Mouse (Mus musculus): Measurements from ENCODE around the gene Tuba1c. TPM values are rescaled to one million over a fixed set of nuclear protein-coding genes. Genes with fewer than 3 reads are reported as not detected.

Gene Tuba1c
- total RNA-seq, 2 experiments from 2014 or later, result 5.4 to 9.9 TPM

Small RNA genes within 50 kb of the gene (microRNA-seq; reads per million reads assigned to microRNA genes)
- not detected for gene Mir6960

Other genes starting within 250 kb of the Tuba1c start
- not detected for gene Wnt1, start 240.0 kb upstream of the Tuba1c start, total RNA-seq (2021)
- gene Ddn, start 220.4 kb upstream of the Tuba1c start, total RNA-seq (2021), result under 1 TPM; 0.36 to 0.57 TPM
- gene Prkag1, start 198.4 kb upstream of the Tuba1c start, total RNA-seq (2021), result 10 to 100 TPM; 48.1 to 49.6 TPM
- gene Kmt2d, start 158.7 kb upstream of the Tuba1c start, total RNA-seq (2021), result 10 to 100 TPM; 43.2 to 50.1 TPM
- 1 to 10 TPM; 1.3 TPM for gene Rhebl1, start 135.4 kb upstream of the Tuba1c start, total RNA-seq (2021)
- gene Dhh, start 131.4 kb upstream of the Tuba1c start, total RNA-seq (2021), result 1 to 10 TPM in 1 of 2 experiments, under 1 TPM in 1; 0.75 to 1.5 TPM
- 1 to 10 TPM; 4.8 to 4.9 TPM for gene Lmbr1l, start 111.7 kb upstream of the Tuba1c start, total RNA-seq (2021)
- 10 to 100 TPM; 15.6 to 29.6 TPM for gene Tuba1b, start 95.3 kb upstream of the Tuba1c start, total RNA-seq (2021)
- gene Gm49450, start 76.3 kb upstream of the Tuba1c start, total RNA-seq (2021), result not detected
- 10 to 100 TPM; 17.9 to 38.6 TPM for gene Tuba1a, start 76.2 kb upstream of the Tuba1c start, total RNA-seq (2021)
- gene Prph, start 25.3 kb downstream of the Tuba1c start, total RNA-seq (2021), result under 1 TPM; 0.43 to 0.88 TPM
- under 1 TPM in 1 of 2 experiments, not detected in 1; 0.21 TPM for gene Troap, start 44.7 kb downstream of the Tuba1c start, total RNA-seq (2021)
- gene C1ql4, start 57.9 kb downstream of the Tuba1c start, total RNA-seq (2021), result not detected
- under 1 TPM in 1 of 2 experiments, not detected in 1; 0.19 TPM for gene Dnajc22, start 63.3 kb downstream of the Tuba1c start, total RNA-seq (2021)
- gene Spats2, start 96.0 kb downstream of the Tuba1c start, total RNA-seq (2021), result 1 to 10 TPM; 3.8 to 4.6 TPM
- gene Kcnh3, start 195.0 kb downstream of the Tuba1c start, total RNA-seq (2021), result not detected
- gene Mcrs1, start 222.1 kb downstream of the Tuba1c start, total RNA-seq (2021), result 10 to 100 TPM; 22.1 to 25.2 TPM

Data from gastrocnemius, adult 18-20 months (tissue).